Mouse (Mus musculus): Measurements from ENCODE around the gene Fahd1. TPM values are rescaled to one million over a fixed set of nuclear protein-coding genes. Genes with fewer than 3 reads are reported as not detected.

Gene Fahd1
- polyA plus RNA-seq, 1 experiment from 2014 or later = 20.3 TPM

DNA sequence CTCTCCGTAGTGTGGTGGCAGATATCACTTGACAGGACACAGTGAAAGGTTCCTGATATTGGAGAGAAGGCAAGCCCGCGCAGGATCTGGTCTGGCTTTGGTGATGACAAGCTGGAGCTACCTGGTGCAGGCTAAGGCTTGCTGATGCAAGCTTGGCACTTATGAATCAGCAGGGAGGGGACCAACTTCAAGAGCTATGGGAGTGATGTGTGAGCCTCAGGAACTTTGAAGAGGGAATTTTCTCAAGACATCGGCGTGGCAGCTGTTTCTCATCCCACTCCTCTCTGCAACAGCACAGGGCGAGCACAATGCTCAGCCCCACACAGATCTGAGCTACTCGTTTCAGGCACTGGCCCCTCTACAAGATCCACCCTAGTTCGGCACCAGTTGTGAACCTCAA lies 10.3 kb downstream of the Fahd1 start, which contains the start of gene Hagh:
Gene Hagh (plus strand): TSS at position 302 of the 400 bp plus-strand sequence.
- no peak for ATAC-seq (ENCODE audit: insufficient number of reproducible peaks, insufficient read depth, low FRiP score, low TSS enrichment, low read depth)
- H3K27me3 ChIP-seq = peaks cover 26% of the 10 kb centered on the region
- no peaks in the 10 kb centered on the region for H3K36me3 ChIP-seq
- no peak within 1 kb of the TSS for H3K4me2 ChIP-seq
- no peak within 1 kb of the TSS for H3K27ac ChIP-seq
- no peak within 1 kb of the TSS for H3K4me3 ChIP-seq
- no peaks in the 10 kb centered on the region for H3K4me1 ChIP-seq
- 58% methylated on average over 8 of the region's 8 CpGs for WGBS
- H3K9ac ChIP-seq = no peak within 1 kb of the TSS
- H3K9me3 ChIP-seq = no peaks in the 10 kb centered on the region

DNA sequence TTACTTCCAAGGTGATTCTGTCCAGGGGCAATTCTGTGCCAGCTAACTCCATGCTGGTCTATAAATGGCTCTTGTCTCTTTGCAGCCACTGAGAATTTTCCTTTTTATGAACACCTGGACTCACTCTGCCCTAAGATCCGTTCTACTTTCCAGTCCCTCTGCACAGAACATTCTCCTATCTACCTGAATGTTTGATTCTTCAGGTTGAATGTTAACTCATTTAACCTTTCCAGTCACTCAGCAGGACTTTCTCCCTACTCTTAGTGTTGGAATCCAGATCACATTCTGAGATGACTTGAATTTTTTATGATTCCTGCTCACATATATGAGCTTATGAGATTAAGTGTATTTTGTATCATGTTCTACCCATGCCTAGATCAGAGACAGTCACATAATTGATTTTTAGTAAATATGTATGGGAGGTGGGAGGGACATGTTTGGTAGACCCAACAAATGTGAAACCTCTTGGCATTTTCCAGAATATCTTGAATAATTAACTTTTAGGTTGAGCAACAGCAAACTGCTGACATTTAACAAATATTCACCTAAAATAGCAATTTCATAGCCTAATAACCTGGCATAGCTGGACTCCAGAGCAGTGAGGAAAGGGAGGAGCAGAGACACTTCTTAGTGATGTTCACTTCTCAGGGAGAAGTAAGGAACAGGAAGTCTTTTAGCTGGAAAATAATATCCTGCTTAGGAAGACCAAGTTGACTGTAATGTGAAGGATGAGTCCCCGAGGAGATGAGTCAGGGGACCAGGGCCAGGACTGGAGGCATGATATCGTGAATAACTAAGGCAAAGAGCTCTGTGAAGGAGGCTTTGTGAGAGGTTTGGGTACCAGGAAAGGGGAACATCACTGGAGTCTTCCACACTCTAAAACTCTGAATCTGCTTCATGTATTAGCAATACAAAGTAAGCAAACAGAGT lies 28.5 kb downstream of the Fahd1 start:
- no peak for ATAC-seq (ENCODE audit: insufficient number of reproducible peaks, insufficient read depth, low FRiP score, low TSS enrichment, low read depth)
- H3K9ac ChIP-seq = no peak overlapping the region
- 56% methylated on average over 3 of the region's 3 CpGs for WGBS
- no peaks in the 10 kb centered on the region for H3K36me3 ChIP-seq
- H3K9me3 ChIP-seq = no peaks in the 10 kb centered on the region
- no peak overlapping the region for H3K4me3 ChIP-seq
- H3K4me2 ChIP-seq = no peak overlapping the region
- no peaks in the 10 kb centered on the region for H3K4me1 ChIP-seq
- no peak overlapping the region for H3K27ac ChIP-seq
- peaks cover 28% of the 10 kb centered on the region for H3K27me3 ChIP-seq

DNA sequence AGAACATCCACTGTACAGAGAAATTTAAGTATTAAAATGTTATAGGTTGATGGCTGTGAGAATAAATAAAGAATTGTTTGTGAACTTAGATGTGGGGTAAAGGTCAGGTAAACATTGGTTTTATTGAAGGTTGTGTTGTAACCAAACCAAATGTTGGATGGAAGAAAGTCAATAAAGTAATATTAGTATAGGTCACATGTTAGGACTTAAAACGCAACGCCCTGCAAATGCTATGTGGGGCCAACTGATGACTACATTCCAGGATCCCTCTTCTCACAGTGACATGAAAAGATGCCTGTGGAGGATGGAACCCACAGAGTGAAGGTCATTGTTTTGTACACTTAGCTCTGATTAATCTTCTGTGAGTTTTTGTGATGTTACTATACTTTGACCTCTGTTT lies 30.7 kb downstream of the Fahd1 start:
- no peak for ATAC-seq (ENCODE audit: insufficient number of reproducible peaks, insufficient read depth, low FRiP score, low TSS enrichment, low read depth)
- Histone ChIP-seq H3K9ac (no peak overlapping the region), H3K4me1 (no peaks in the 10 kb centered on the region), H3K36me3 (no peaks in the 10 kb centered on the region), H3K27ac (no peak overlapping the region), H3K27me3 (peaks cover 15% of the 10 kb centered on the region), H3K4me3 (no peak overlapping the region), H3K9me3 (no peaks in the 10 kb centered on the region), H3K4me2 (no peak overlapping the region)
- WGBS = 66% methylated on average over 2 of the region's 2 CpGs

DNA sequence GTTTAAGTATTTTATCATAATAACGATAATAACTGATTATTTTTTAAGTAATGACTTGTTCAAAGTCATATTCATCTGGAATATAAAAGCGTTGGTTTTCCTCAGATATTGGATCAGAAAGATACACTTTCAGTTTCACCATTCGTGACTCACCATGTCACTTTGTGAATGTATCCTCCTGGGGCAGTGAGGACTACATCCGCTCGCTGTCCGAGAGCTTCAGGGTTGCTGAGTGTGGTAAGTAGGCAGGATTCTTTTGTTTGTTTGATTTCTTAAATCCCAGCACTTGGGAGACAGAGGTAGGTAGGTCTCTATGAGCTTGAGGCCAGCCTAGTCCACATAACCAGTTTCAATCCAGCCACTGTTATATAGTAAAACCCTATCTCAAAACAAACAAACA lies 32.0 kb downstream of the Fahd1 start:
- no peak overlapping the region for H3K4me3 ChIP-seq
- no peak overlapping the region for H3K9ac ChIP-seq
- H3K36me3 ChIP-seq = no peaks in the 10 kb centered on the region
- peaks cover 15% of the 10 kb centered on the region; the same call in 1 of the 2 replicates for H3K27me3 ChIP-seq
- H3K4me2 ChIP-seq = no peak overlapping the region
- no peaks in the 10 kb centered on the region for H3K9me3 ChIP-seq
- H3K4me1 ChIP-seq = no peaks in the 10 kb centered on the region
- no peak overlapping the region for H3K27ac ChIP-seq
- WGBS = 54% methylated on average over 6 of the region's 6 CpGs
- no peak for ATAC-seq (ENCODE audit: insufficient number of reproducible peaks, insufficient read depth, low FRiP score, low TSS enrichment, low read depth)

DNA sequence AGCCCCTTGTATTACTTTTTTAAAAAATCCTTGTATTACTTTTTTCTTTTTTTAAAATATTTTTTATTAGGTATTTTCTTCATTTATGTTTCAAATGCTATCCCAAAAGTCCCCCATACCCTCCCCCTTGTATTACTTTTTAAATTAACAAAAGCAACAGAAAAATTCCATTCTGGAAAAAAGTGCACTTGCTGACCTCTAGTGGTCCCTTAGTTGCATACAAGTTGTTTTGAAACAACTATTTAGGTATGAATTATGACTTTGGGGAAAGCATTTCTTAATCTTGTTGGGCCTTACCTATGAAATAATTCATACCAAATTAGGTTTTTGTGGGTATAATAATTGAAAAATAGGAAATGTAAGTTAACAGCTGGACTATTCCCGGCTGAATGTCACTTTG lies 32.7 kb downstream of the Fahd1 start:
- H3K4me1 ChIP-seq = no peaks in the 10 kb centered on the region
- H3K27me3 ChIP-seq = peaks cover 17% of the 10 kb centered on the region; the same call in 1 of the 2 replicates
- no peaks in the 10 kb centered on the region for H3K36me3 ChIP-seq
- no peak for ATAC-seq (ENCODE audit: insufficient number of reproducible peaks, insufficient read depth, low FRiP score, low TSS enrichment, low read depth)
- H3K9me3 ChIP-seq = no peaks in the 10 kb centered on the region
- H3K27ac ChIP-seq = no peak overlapping the region
- H3K4me2 ChIP-seq = no peak overlapping the region
- no peak overlapping the region for H3K9ac ChIP-seq
- 26% methylated on average over 1 of the region's 1 CpGs for whole genome bisulfite sequencing
- no peak overlapping the region for H3K4me3 ChIP-seq

DNA sequence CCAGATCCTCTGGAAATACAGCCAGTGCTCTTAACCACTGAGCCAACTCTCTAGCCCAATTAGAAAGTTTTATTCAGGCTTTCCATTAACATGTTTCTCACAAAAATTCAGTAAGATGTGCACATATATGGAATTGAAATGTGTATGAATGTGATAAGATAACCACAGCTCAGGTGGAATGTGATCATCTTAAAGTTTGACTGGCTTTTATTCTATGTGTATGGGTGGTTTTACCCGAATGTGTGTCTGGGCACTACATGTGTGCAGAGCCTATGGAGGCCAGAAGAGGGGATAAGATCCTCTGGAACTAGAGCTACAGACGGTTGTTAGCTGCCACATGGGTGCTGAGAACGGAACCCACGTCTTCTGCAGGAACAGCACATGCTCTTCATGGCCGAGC lies 34.9 kb downstream of the Fahd1 start:
- H3K4me3 ChIP-seq = no peak overlapping the region
- H3K36me3 ChIP-seq = no peaks in the 10 kb centered on the region
- no peak overlapping the region for H3K4me2 ChIP-seq
- H3K27ac ChIP-seq = no peak overlapping the region
- no peaks in the 10 kb centered on the region for H3K9me3 ChIP-seq
- ATAC-seq (ENCODE audit: insufficient number of reproducible peaks, insufficient read depth, low FRiP score, low TSS enrichment, low read depth) = no peak
- H3K9ac ChIP-seq = no peak overlapping the region
- 77% methylated on average over 5 of the region's 5 CpGs for WGBS
- peaks cover 5% of the 10 kb centered on the region; the same call in 1 of the 2 replicates for H3K27me3 ChIP-seq
- no peaks in the 10 kb centered on the region for H3K4me1 ChIP-seq

DNA sequence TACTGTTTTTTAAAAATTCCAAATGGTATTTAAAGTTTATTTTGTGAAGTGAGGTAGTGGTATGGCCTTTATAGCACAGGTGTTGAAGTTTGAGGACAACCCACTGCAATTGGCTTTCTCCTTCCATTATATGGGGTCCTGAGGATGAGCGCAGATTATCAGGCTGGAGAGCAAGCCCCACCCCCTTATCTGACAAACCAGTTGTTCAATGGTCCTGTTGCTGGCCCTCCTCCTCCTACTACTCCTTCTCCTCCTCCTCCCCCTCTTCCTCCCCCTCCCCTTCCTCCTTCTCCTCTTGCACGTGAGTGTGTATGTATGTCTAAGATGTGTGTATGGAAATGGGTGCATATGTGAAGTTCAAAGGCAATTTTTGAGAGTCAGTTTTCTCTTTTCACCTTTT lies 37.9 kb downstream of the Fahd1 start:
- WGBS = 44% methylated on average over 2 of the region's 2 CpGs
- no peaks in the 10 kb centered on the region for H3K4me1 ChIP-seq
- H3K27ac ChIP-seq = no peak overlapping the region
- H3K4me3 ChIP-seq = no peak overlapping the region
- H3K36me3 ChIP-seq = no peaks in the 10 kb centered on the region
- no peaks in the 10 kb centered on the region for H3K9me3 ChIP-seq
- no peak for ATAC-seq (ENCODE audit: insufficient number of reproducible peaks, insufficient read depth, low FRiP score, low TSS enrichment, low read depth)
- peaks cover 13% of the 10 kb centered on the region for H3K27me3 ChIP-seq
- no peak overlapping the region for H3K4me2 ChIP-seq
- no peak overlapping the region for H3K9ac ChIP-seq

DNA sequence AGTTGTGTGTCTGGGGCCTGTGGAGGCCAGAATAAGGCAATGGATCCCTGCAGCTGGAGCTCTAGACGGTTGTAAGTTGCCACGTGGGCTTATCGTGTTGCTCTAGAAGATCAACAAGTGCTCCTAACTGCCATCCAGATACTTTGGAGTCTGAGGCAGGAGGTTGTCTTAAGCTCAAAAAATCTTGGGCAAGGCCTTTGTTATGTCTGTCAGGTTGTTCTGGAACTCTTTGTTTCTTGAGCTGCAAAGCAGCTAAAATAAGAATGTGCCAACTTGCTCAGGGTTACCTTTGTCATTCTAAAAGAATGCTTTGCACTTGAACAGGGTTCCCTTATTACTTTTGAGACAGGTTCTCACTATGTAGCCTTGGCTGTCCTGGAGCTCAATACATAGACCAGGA lies 39.0 kb downstream of the Fahd1 start:
- ATAC-seq (ENCODE audit: insufficient number of reproducible peaks, insufficient read depth, low FRiP score, low TSS enrichment, low read depth) = no peak

DNA sequence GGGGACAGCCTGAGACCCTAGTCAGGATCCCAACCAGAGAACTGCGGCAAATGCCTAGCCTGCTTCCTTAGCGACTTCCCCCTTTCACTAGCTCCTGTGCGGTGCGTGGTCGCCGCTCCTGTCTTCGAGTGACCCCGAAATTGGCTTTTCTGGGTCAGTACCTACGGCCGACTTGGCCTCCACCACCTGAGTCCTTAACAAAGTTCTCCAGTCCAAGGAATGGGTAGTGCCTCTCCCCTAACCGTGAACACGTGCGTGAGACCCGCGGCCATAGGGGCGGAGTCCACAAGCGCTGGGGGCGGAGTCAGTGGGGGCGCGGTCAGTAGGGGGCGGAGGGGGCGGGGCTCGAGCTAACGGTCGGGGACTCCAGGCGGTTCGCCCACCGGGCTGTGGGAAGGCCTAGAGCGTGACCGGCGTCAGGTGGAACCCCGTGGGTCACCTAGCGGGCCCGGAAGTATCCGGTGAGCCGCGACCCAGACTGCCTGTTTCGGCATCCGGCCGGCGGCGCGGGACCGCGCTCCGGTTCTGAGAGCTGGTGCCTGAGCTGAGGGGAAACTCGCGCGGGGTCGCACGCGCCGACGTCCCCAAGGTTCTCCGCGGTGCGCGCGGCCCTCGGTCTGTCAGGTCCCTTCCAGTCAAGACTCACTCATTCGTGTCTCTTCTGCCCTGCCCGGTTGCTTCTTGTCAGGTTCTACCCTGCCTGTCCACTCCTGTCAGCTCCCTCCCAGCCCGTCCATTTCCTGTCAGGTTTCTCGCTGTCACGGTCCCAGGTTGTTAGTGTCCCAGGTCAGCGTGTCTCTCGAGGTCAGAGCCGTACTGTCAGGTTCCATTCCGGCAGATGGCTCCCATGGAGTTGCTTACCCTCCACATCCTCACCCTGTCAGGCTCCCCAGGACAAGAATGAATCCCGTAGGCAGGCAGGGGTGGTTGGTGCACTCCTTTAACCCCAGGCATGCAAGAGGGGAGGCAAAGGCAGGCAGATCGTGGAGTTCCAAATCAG lies 45.9 kb downstream of the Fahd1 start, which contains the start of gene Meiob:
Gene Meiob (plus strand): TSS at position 338 of the 1,000 bp plus-strand sequence.
- H3K4me2 ChIP-seq = peak within 1 kb of the TSS; percentile 76
- peak within 1 kb of the TSS; percentile 64 for H3K4me3 ChIP-seq
- H3K4me1 ChIP-seq = peaks cover 4% of the 10 kb centered on the region
- peak; percentile 76; the same call in 1 of the 2 replicates for ATAC-seq (ENCODE audit: insufficient number of reproducible peaks, insufficient read depth, low FRiP score, low TSS enrichment, low read depth)
- H3K27me3 ChIP-seq = peaks cover 35% of the 10 kb centered on the region
- no peaks in the 10 kb centered on the region for H3K9me3 ChIP-seq
- peak within 1 kb of the TSS; percentile 72 for H3K9ac ChIP-seq
- H3K27ac ChIP-seq = no peak within 1 kb of the TSS
- H3K36me3 ChIP-seq = no peaks in the 10 kb centered on the region
- under 1% methylated on average over 71 of the region's 71 CpGs for WGBS

More for the DNA sequence above, 39.0 kb downstream of the Fahd1 start:
- Histone ChIP-seq H3K9ac (no peak overlapping the region), H3K36me3 (no peaks in the 10 kb centered on the region), H3K4me3 (no peak overlapping the region), H3K4me1 (no peaks in the 10 kb centered on the region), H3K27me3 (peaks cover 19% of the 10 kb centered on the region), H3K27ac (no peak overlapping the region), H3K4me2 (no peak overlapping the region), H3K9me3 (no peaks in the 10 kb centered on the region)
- WGBS = 64% methylated on average over 3 of the region's 3 CpGs

DNA sequence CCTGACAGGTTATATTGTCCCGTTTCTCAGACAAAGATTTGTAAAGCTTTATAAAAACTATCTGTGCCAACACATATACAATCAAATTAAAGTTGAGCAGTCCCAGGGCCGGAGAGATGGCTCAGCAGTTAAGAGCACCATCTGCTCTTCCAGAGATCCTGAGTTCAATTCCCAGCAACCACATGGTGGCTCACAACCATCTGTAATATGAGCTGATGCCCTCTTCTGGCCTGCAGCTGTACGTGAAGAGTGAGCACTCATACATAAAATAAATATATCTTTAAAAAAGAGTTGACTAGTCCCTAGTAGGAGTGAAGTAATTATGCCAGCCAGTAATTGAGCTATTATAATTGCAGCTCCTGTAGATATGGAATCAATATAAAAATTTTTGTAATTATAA lies 49.6 kb downstream of the Fahd1 start:
- Histone ChIP-seq H3K4me3 (no peak overlapping the region), H3K4me2 (no peak overlapping the region), H3K27ac (no peak overlapping the region), H3K27me3 (peaks cover 15% of the 10 kb centered on the region), H3K4me1 (peaks cover 4% of the 10 kb centered on the region), H3K9ac (no peak overlapping the region), H3K9me3 (no peaks in the 10 kb centered on the region), H3K36me3 (no peaks in the 10 kb centered on the region)
- 43% methylated on average over 3 of the region's 3 CpGs for WGBS
- ATAC-seq (ENCODE audit: insufficient number of reproducible peaks, insufficient read depth, low FRiP score, low TSS enrichment, low read depth) = no peak

DNA sequence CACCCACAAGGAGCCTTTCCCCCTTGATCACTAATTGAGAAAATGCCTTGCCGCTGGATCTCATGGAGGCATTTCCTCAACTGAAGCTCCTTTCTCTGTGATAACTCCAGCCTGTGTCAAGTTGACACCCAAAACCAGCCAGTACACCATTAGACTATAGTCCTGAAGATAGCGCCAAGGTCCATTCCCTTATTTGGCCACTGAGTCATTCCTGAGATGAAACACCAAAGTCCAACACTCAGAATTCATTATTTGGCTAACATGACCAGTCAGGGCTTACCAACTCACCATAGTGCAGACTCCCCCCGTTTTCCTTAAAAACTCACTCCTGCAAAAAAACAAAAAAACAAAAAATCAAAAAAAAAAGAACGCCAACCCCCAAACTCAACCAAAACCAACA lies 50.7 kb downstream of the Fahd1 start:
- H3K36me3 ChIP-seq = no peaks in the 10 kb centered on the region
- no peak for ATAC-seq (ENCODE audit: insufficient number of reproducible peaks, insufficient read depth, low FRiP score, low TSS enrichment, low read depth)
- H3K27ac ChIP-seq = no peak overlapping the region
- H3K9ac ChIP-seq = no peak overlapping the region
- H3K4me1 ChIP-seq = peaks cover under 1% of the 10 kb centered on the region; the same call in 1 of the 2 replicates
- no peak overlapping the region for H3K4me3 ChIP-seq
- WGBS = 87% methylated on average over 4 of the region's 4 CpGs
- no peaks in the 10 kb centered on the region for H3K9me3 ChIP-seq
- H3K27me3 ChIP-seq = peaks cover 5% of the 10 kb centered on the region
- no peak overlapping the region for H3K4me2 ChIP-seq

Measured in embryonic facial prominence, embryonic 13.5 days (tissue).